Mouse (Mus musculus) liver, embryonic 16.5 days (tissue): ENCODE results near the gene Plekhd1. TPM values are rescaled to one million over a fixed set of nuclear protein-coding genes. Genes with fewer than 3 reads are reported as not detected.

Source experiments
- ATAC-seq: fragments of 200-750 bp; cut with Nextera tagmentation; 2 replicates; pipeline ENCODE4 v1.8.0; 2017; ENCODE audit warnings: low read depth, mild to moderate bottlenecking, moderate number of reproducible peaks, moderate library complexity
- H3K27ac ChIP-seq: fragments of 300-500 bp; sonication (generic); 2 replicates; pipeline ENCODE4 v1.5.1; 2014; ENCODE audit warnings: mild to moderate bottlenecking, low read length
- H3K27me3 ChIP-seq: fragments of 300-500 bp; sonication (generic); 2 replicates; pipeline ENCODE4 v1.6.1; 2014; ENCODE audit warnings: low read depth, low read length, mixed read lengths; ENCODE audit not compliant: control insufficient read depth, insufficient read depth
- H3K36me3 ChIP-seq: fragments of 300-500 bp; sonication (generic); 2 replicates; pipeline ENCODE4 v1.6.1; 2014; ENCODE audit warnings: mild to moderate bottlenecking; ENCODE audit not compliant: control insufficient read depth, insufficient read depth
- H3K4me1 ChIP-seq: fragments of 300-500 bp; sonication (generic); 2 replicates; pipeline ENCODE4 v1.6.1; 2014; ENCODE audit warnings: low read depth, low read length, mixed read lengths; ENCODE audit not compliant: control insufficient read depth
- H3K4me2 ChIP-seq: fragments of 300-500 bp; sonication (generic); 2 replicates; pipeline ENCODE4 v1.6.1; 2014; ENCODE audit warnings: low read depth, low read length, mixed read lengths
- H3K4me3 ChIP-seq: fragments of 300-500 bp; sonication (generic); 2 replicates; pipeline ENCODE4 v1.5.1; 2014; ENCODE audit warnings: low read depth, mild to moderate bottlenecking, low read length
- H3K9ac ChIP-seq: fragments of 300-500 bp; sonication (generic); 2 replicates; pipeline ENCODE4 v1.6.1; 2014; ENCODE audit warnings: low read depth, low read length
- H3K9me3 ChIP-seq: fragments of 300-500 bp; sonication (generic); replicated peaks from 2 replicates; pipeline ENCODE4 v1.6.1; 2016; ENCODE audit warnings: low read length; ENCODE audit not compliant: control insufficient read depth
- WGBS: fragments of 180-500 bp; shearing (Covaris S2); extraction: QIAGEN DNeasy Blood & Tissue Kit; methylation state at CpG from one replicate; pipeline ENCODE4 v1.1.7; 2014; ENCODE audit not compliant: insufficient replicate concordance; 5-methylcytosine and 5-hydroxymethylcytosine counted together
- polyA plus RNA-seq: library from polyadenylated mRNA; unstranded; fragments of >200 nt; fragmentation: Nextera tagmentation; extraction: Ambion mirVana; gene quantifications from 2 replicates; pipeline ENCODE4 v1.2.1, GENCODE M21; 2015

The Plekhd1 gene
- polyA plus RNA-seq, 1 experiment from 2014 or later: 0.35 TPM

- Histone ChIP-seq H3K4me3 (no peak overlapping the region), H3K9me3 (no peaks in the 10 kb centered on the region), H3K27ac (no peak overlapping the region), H3K4me2 (no peak overlapping the region), H3K36me3 (no peaks in the 10 kb centered on the region), H3K9ac (no peak overlapping the region), H3K27me3 (peaks cover 2% of the 10 kb centered on the region), H3K4me1 (no peaks in the 10 kb centered on the region)
- ATAC-seq: no peak
- WGBS: 41% methylated on average over 13 of the region's 13 CpGs
Measured at GRCm38 (mm10) chr12:80734526-80735470, 42.4 kb downstream of the Plekhd1 start.

GRCm38 (mm10) chr12:80736464-80737282 lies 44.3 kb downstream of the Plekhd1 start:
- WGBS: 22% methylated on average over 13 of the region's 13 CpGs
- H3K27ac ChIP-seq: no peak overlapping the region
- no peak overlapping the region for H3K9ac ChIP-seq
- no peaks in the 10 kb centered on the region for H3K36me3 ChIP-seq
- H3K4me1 ChIP-seq: no peaks in the 10 kb centered on the region
- peaks cover 2% of the 10 kb centered on the region for H3K27me3 ChIP-seq
- H3K9me3 ChIP-seq: no peaks in the 10 kb centered on the region
- no peak for ATAC-seq
- H3K4me3 ChIP-seq: no peak overlapping the region
- no peak overlapping the region for H3K4me2 ChIP-seq

- H3K4me3 ChIP-seq: no peak overlapping the region
- no peak overlapping the region for H3K4me2 ChIP-seq
- no peak overlapping the region for H3K27ac ChIP-seq
- no peaks in the 10 kb centered on the region for H3K4me1 ChIP-seq
- 57% methylated on average over 5 of the region's 5 CpGs for WGBS
- H3K27me3 ChIP-seq: peaks cover 2% of the 10 kb centered on the region
- no peaks in the 10 kb centered on the region for H3K36me3 ChIP-seq
- no peak overlapping the region for H3K9ac ChIP-seq
- ATAC-seq: no peak
- H3K9me3 ChIP-seq: no peaks in the 10 kb centered on the region
Measured at GRCm38 (mm10) chr12:80737283-80737600, 44.9 kb downstream of the Plekhd1 start.

DNA sequence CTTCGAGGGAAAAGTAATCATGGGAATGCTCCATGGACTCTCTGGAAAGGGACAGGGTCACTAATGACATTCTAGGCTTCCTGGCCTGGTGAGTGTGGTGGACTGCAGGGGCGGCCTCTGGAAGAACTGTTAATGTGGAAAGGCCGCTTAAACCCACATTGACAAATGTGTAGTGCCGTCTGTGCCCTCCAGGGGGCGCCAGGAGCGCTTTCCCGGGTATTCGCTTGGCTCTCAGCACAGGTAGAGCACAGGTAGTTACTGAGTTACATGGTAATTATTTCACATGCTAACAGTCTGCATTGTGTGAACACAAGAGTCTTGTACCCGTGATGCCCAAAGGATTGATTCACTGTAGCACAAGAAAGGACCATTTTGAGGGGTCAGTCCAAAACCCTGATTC lies 47.1 kb downstream of the Plekhd1 start:
- 22% methylated on average over 9 of the region's 9 CpGs for WGBS
- H3K27me3 ChIP-seq: peaks cover 2% of the 10 kb centered on the region

DNA sequence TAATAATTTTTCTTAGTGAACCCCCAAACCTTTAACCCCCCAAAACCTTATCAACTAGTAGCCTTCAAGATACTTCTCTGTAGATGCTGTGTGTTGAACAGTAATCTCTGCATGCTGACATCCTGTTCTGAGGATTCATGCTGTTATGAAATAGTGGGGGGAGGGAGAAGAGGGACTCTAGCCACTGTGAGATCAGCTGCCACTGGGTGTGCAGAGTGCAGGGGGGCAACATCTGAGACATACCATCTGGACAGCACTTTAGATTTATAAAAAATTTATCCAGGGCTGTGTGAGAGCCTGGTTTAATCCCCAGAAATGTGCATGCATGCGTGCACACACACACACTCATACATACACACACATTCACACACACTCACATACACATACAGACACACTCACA lies 52.2 kb downstream of the Plekhd1 start:
- H3K27me3 ChIP-seq: peaks cover 7% of the 10 kb centered on the region; the same call in 1 of the 2 replicates
- no peak for ATAC-seq
- no peak overlapping the region for H3K9ac ChIP-seq
- 61% methylated on average over 1 of the region's 1 CpGs for WGBS
- H3K4me2 ChIP-seq: no peak overlapping the region
- no peaks in the 10 kb centered on the region for H3K36me3 ChIP-seq
- H3K4me1 ChIP-seq: no peaks in the 10 kb centered on the region
- no peak overlapping the region for H3K4me3 ChIP-seq
- no peaks in the 10 kb centered on the region for H3K9me3 ChIP-seq
- H3K27ac ChIP-seq: no peak overlapping the region

More for the DNA sequence above, 47.1 kb downstream of the Plekhd1 start:
- Histone ChIP-seq H3K9me3 (no peaks in the 10 kb centered on the region), H3K4me3 (no peak overlapping the region), H3K4me1 (no peaks in the 10 kb centered on the region), H3K27ac (no peak overlapping the region), H3K9ac (no peak overlapping the region), H3K4me2 (no peak overlapping the region), H3K36me3 (no peaks in the 10 kb centered on the region)
- no peak for ATAC-seq

- H3K9ac ChIP-seq: no peak overlapping the region
- no peaks in the 10 kb centered on the region for H3K9me3 ChIP-seq
- no peaks in the 10 kb centered on the region for H3K36me3 ChIP-seq
- H3K27me3 ChIP-seq: peaks cover 10% of the 10 kb centered on the region; the same call in 1 of the 2 replicates
- no peak overlapping the region for H3K4me2 ChIP-seq
- no peak for ATAC-seq
- no peak overlapping the region for H3K27ac ChIP-seq
- no peak overlapping the region for H3K4me3 ChIP-seq
- 49% methylated on average over 8 of the region's 8 CpGs for WGBS
- no peaks in the 10 kb centered on the region for H3K4me1 ChIP-seq
Measured at GRCm38 (mm10) chr12:80746031-80746813, 53.8 kb downstream of the Plekhd1 start.

GRCm38 (mm10) chr12:80751556-80751955 lies 59.2 kb downstream of the Plekhd1 start:
- WGBS: 67% methylated on average over 6 of the region's 6 CpGs
- H3K4me3 ChIP-seq: no peak overlapping the region
- no peaks in the 10 kb centered on the region for H3K9me3 ChIP-seq
- no peak overlapping the region for H3K9ac ChIP-seq
- H3K4me1 ChIP-seq: no peaks in the 10 kb centered on the region
- no peak for ATAC-seq
- no peak overlapping the region for H3K27ac ChIP-seq
- no peak overlapping the region for H3K4me2 ChIP-seq
- no peaks in the 10 kb centered on the region for H3K36me3 ChIP-seq
- H3K27me3 ChIP-seq: peaks cover 34% of the 10 kb centered on the region

DNA sequence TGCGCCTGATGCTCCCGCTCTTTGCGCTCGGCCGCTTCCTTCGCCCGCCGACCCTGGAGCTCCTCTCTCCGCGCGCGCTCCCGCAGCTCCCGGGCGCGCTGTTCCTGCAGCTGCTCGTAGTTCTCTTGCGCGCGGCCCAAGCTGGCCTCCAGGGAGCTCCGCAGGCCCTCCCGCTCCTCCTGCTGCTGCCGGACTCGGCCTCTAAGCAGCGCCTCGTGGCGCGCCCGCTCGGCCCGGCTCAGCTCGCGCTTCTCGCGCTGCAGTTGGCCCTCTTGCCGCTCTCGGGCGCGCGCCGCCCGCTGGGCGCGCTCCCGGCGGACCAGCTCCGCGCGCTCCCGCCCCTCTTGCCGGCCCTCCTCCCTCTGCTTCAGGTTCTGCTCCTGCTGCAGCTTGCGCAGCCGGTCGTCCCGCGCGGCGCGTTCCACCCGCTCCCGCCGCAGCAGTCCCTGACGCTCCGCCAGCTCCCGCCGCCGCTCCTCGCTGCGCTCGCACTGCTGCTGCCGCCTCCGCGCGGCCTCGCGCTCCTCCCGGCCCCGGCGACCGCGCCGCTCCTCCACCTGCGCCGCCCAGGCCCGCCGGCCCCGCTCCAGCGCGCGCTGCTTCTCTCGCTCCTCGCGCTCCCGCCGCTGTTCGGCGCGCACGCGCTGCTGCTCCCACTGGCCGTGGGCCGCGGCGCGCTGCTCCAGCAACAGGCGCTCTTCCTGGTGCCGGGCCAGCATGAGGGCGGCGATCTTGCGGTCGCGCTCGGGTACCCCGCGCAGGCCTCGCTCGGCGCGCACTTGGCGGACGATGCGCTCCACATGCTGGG lies 65.6 kb downstream of the Plekhd1 start:
- peaks cover 16% of the 10 kb centered on the region for H3K4me1 ChIP-seq
- H3K4me2 ChIP-seq: peak overlapping the region; percentile 68
- H3K9ac ChIP-seq: no peak overlapping the region
- ATAC-seq: peak; percentile 36; the same call in 1 of the 2 replicates
- H3K9me3 ChIP-seq: no peaks in the 10 kb centered on the region
- H3K36me3 ChIP-seq: no peaks in the 10 kb centered on the region
- WGBS: 1% methylated on average over 111 of the region's 122 CpGs
- peak overlapping the region; percentile 50 for H3K4me3 ChIP-seq
- H3K27me3 ChIP-seq: peaks cover 80% of the 10 kb centered on the region
- no peak overlapping the region for H3K27ac ChIP-seq
